In genomic region chr6:91156554-91157236, GRCm38 (mm10) we compare ENCODE assay signal across 8 mouse cellular contexts. TPM values are rescaled to one million over a fixed set of nuclear protein-coding genes. Genes with fewer than 3 reads are reported as not detected.
DNase-seq lines count a peak whose midpoint lies in the region; ATAC-seq and TF ChIP-seq lines count a peak whose summit lies in the region.

TSS of gene Hdac11 (plus strand) at chr6:91156665.

- 1% methylated on average over 41 of the region's 42 CpGs for WGBS in cerebellum, adult 2 months
- under 1% methylated on average over 38 of the region's 42 CpGs for WGBS in forebrain, postnatal 0 days
- under 1% methylated on average over 42 of the region's 42 CpGs for WGBS in lung, embryonic 15.5 days

- H3K79me2 ChIP-seq in MEL (ENCODE audit: control insufficient read depth, insufficient read depth, low read length, poor library complexity), result no peaks in the 10 kb centered on the region

- TF ChIP-seq EP300 in MEL (IDR thresholded peaks at IDR 0.05; ENCODE audit: low read depth in 1 of 2, low read length in 2 of 2), result no peak

- TF ChIP-seq POLR2A in MEL (IDR thresholded peaks at IDR 0.05; ENCODE audit: control insufficient read depth in 1 of 2, insufficient read depth in 1 of 2, low read depth in 1 of 2, low read length in 2 of 2, poor library complexity in 1 of 2), result peak; percentile 10 to 26; a peak in 2 of 4 replicates
- TF ChIP-seq POLR2A in cerebellum, adult 2 months (IDR thresholded peaks at IDR 0.05; ENCODE audit: borderline replicate concordance, insufficient read depth, low read length), result peak; percentile 78

- H3K9me3 ChIP-seq in MEL (replicated peaks; ENCODE audit: insufficient read depth, low read length), result no peaks in the 10 kb centered on the region
- no peaks in the 10 kb centered on the region for H3K9me3 ChIP-seq in forebrain, postnatal 0 days (ENCODE audit: low read length)
- H3K9me3 ChIP-seq in lung, embryonic 15.5 days, result no peaks in the 10 kb centered on the region

- ATAC-seq in forebrain, postnatal 0 days, result peak; percentile 86
- peak; percentile 97 for ATAC-seq in lung, embryonic 15.5 days (ENCODE audit: borderline replicate concordance, extremely low read depth, low FRiP score, low TSS enrichment)

- peaks cover 0 to 2% of the 10 kb centered on the region in 2 experiments; a peak in 2 of 4 replicates for H3K36me3 ChIP-seq in MEL (ENCODE audit: control insufficient read depth in 1 of 2, insufficient read depth in 2 of 2, low read length in 2 of 2)
- no peaks in the 10 kb centered on the region; the same call in 1 of the 2 replicates for H3K36me3 ChIP-seq in forebrain, postnatal 0 days (ENCODE audit: insufficient read depth)
- no peaks in the 10 kb centered on the region for H3K36me3 ChIP-seq in lung, embryonic 15.5 days

- H3K9ac ChIP-seq in MEL (ENCODE audit: control insufficient read depth, low read depth, low read length, poor library complexity, severe bottlenecking), result peak within 1 kb of the TSS; percentile 69
- H3K9ac ChIP-seq in forebrain, postnatal 0 days, result peak within 1 kb of the TSS; percentile 78
- peak within 1 kb of the TSS; percentile 70 for H3K9ac ChIP-seq in lung, embryonic 15.5 days

- no peaks in the 10 kb centered on the region for H3K27me3 ChIP-seq in MEL (ENCODE audit: control insufficient read depth in 1 of 2, insufficient read depth in 2 of 2, low read length in 2 of 2)
- no peaks in the 10 kb centered on the region for H3K27me3 ChIP-seq in cerebellum, adult 2 months (ENCODE audit: control insufficient read depth, insufficient read depth, low read length)
- no peaks in the 10 kb centered on the region for H3K27me3 ChIP-seq in forebrain, postnatal 0 days (ENCODE audit: insufficient read depth, low read length)
- 0 out of 2 replicates have a peak, but pooled peaks cover 4% of the 10 kb centered on the region for H3K27me3 ChIP-seq in lung, embryonic 15.5 days

- TF ChIP-seq RAD21 in MEL (IDR thresholded peaks at IDR 0.05; ENCODE audit: low read depth, low read length), result no peak

- no peak within 1 kb of the TSS for H3K27ac ChIP-seq in MEL (ENCODE audit: control insufficient read depth, low read depth, low read length)
- H3K27ac ChIP-seq in cerebellum, adult 2 months (ENCODE audit: insufficient read depth, low read length), result peak within 1 kb of the TSS; percentile 78
- peak within 1 kb of the TSS; percentile 83 for H3K27ac ChIP-seq in forebrain, postnatal 0 days (ENCODE audit: low read depth, low read length)
- peak within 1 kb of the TSS; percentile 57 for H3K27ac ChIP-seq in lung, embryonic 15.5 days

- H3K4me1 ChIP-seq in MEL (ENCODE audit: control insufficient read depth in 1 of 2, insufficient read depth in 2 of 2, low read length in 2 of 2), result peaks cover 13 to 18% of the 10 kb centered on the region in 2 experiments; a peak in 3 of 4 replicates
- peaks cover 55% of the 10 kb centered on the region for H3K4me1 ChIP-seq in cerebellum, adult 2 months (ENCODE audit: control insufficient read depth, insufficient read depth, low read length)
- H3K4me1 ChIP-seq in forebrain, postnatal 0 days (ENCODE audit: insufficient read depth), result peaks cover 58% of the 10 kb centered on the region
- peaks cover 28% of the 10 kb centered on the region for H3K4me1 ChIP-seq in lung, embryonic 15.5 days

- peak within 1 kb of the TSS; percentile 90 for H3K4me2 ChIP-seq in forebrain, postnatal 0 days (ENCODE audit: low read depth)
- peak within 1 kb of the TSS; percentile 80 for H3K4me2 ChIP-seq in lung, embryonic 15.5 days

- H3K4me3 ChIP-seq in MEL (ENCODE audit: control insufficient read depth in 1 of 2, insufficient read depth in 1 of 2, low read depth in 2 of 2, low read length in 2 of 2), result peak within 1 kb of the TSS; percentile 67 to 91
- peak within 1 kb of the TSS; percentile 74 for H3K4me3 ChIP-seq in cerebellum, adult 2 months (replicated peaks; ENCODE audit: insufficient read depth, low read depth, low read length)
- H3K4me3 ChIP-seq in forebrain, postnatal 0 days (ENCODE audit: low read depth, low read length), result peak within 1 kb of the TSS; percentile 58
- peak within 1 kb of the TSS; percentile 60 for H3K4me3 ChIP-seq in lung, embryonic 15.5 days

- TF ChIP-seq CTCF in MEL (IDR thresholded peaks at IDR 0.05 in 2 of 3, conservative IDR thresholded peaks at IDR 0.05 in 1 of 3; ENCODE audit: control insufficient read depth in 1 of 3, insufficient read depth in 1 of 3, low read depth in 2 of 3, low read length in 3 of 3, poor library complexity in 1 of 3, severe bottlenecking in 1 of 3), result no peak
- TF ChIP-seq CTCF in cerebellum, adult 2 months (IDR thresholded peaks at IDR 0.05; ENCODE audit: borderline replicate concordance, insufficient read depth, low read depth, low read length), result no peak
- 0 out of 2 replicates have a peak, but pooled peaks have one; percentile 9 for TF ChIP-seq CTCF in forebrain, postnatal 0 days (IDR thresholded peaks at IDR 0.05; ENCODE audit: low read depth)

- DNase-seq in MEL (ENCODE audit: low read depth, low spot score), result peak; percentile 94
- DNase-seq in cerebellum, adult 2 months, result peak; percentile 90 to 96
- peak; percentile 88 for DNase-seq in forebrain, postnatal 0 days
- DNase-seq in heart, postnatal 4 days, result peak; percentile 90
- DNase-seq in layer of hippocampus, adult 8-10 months (ENCODE audit: low spot score in 2 of 2), result peak; percentile 94
- DNase-seq in ovary, adult 18-20 months (ENCODE audit: low spot score), result peak; percentile 86
- peak; percentile 51 for DNase-seq in thymus, postnatal 0 days (ENCODE audit: low spot score)

TF ChIP-seq in MEL, 35 proteins besides CTCF, POLR2A, EP300 and RAD21 (continues in another document):
- TF ChIP-seq E2F4 (IDR thresholded peaks at IDR 0.05; ENCODE audit: borderline replicate concordance, low read depth, low read length) (no peak), CHD2 (IDR thresholded peaks at IDR 0.05; ENCODE audit: low read length) (no peak), UBTF (IDR thresholded peaks at IDR 0.05; ENCODE audit: borderline replicate concordance, insufficient read depth, low read depth, low read length) (no peak), MAZ (IDR thresholded peaks at IDR 0.05; ENCODE audit: low read depth, low read length) (peak; percentile 50; the same call in 1 of the 2 replicates), ZC3H11A (IDR thresholded peaks at IDR 0.05; ENCODE audit: low read depth, low read length) (no peak), JUND (IDR thresholded peaks at IDR 0.05; ENCODE audit: low read depth, low read length) (no peak), BHLHE40 (IDR thresholded peaks at IDR 0.05; ENCODE audit: borderline replicate concordance, low read depth, low read length) (no peak), SMC3 (IDR thresholded peaks at IDR 0.05; ENCODE audit: low read depth, low read length) (0 out of 2 replicates have a peak, but pooled peaks have one; percentile 1), ZKSCAN1 (IDR thresholded peaks at IDR 0.05; ENCODE audit: low read depth, low read length) (no peak), MYC (IDR thresholded peaks at IDR 0.05; ENCODE audit: low read depth, low read length) (no peak), SIN3A (IDR thresholded peaks at IDR 0.05; ENCODE audit: low read length) (peak; percentile 71; the same call in 1 of the 2 replicates), ZNF384 (IDR thresholded peaks at IDR 0.05; ENCODE audit: low read depth, low read length) (no peak), CHD1 (IDR thresholded peaks at IDR 0.05; ENCODE audit: low read depth, low read length) (no peak), MAX (IDR thresholded peaks at IDR 0.05; ENCODE audit: low read length) (0 out of 2 replicates have a peak, but pooled peaks have one; percentile 20), POLR2AphosphoS2 (IDR thresholded peaks at IDR 0.05; ENCODE audit: low read length) (no peak), USF2 (IDR thresholded peaks at IDR 0.05; ENCODE audit: borderline replicate concordance in 1 of 2, insufficient read depth in 1 of 2, low read depth in 1 of 2, low read length in 2 of 2) (no peak), TCF12 (IDR thresholded peaks at IDR 0.05; ENCODE audit: low read depth, low read length) (no peak), MXI1 (IDR thresholded peaks at IDR 0.05; ENCODE audit: low read depth, low read length) (peak; percentile 41), GABPA (IDR thresholded peaks at IDR 0.05; ENCODE audit: low read depth, low read length) (no peak), HCFC1 (IDR thresholded peaks at IDR 0.05; ENCODE audit: low read depth, low read length) (no peak), MYB (IDR thresholded peaks at IDR 0.05; ENCODE audit: low read depth, low read length) (no peak), NELFE (IDR thresholded peaks at IDR 0.05; ENCODE audit: low read depth, low read length) (peak; percentile 28; the same call in 1 of the 2 replicates), GATA1 (IDR thresholded peaks at IDR 0.05; ENCODE audit: low read depth, low read length) (no peak), MAFK (IDR thresholded peaks at IDR 0.05; ENCODE audit: borderline replicate concordance, low read depth, low read length) (no peak), ZMIZ1 (IDR thresholded peaks at IDR 0.05; ENCODE audit: low read depth, low read length) (no peak), TAL1 (IDR thresholded peaks at IDR 0.05; ENCODE audit: low read length) (no peak), POLR2AphosphoS5 (IDR thresholded peaks at IDR 0.05; ENCODE audit: borderline replicate concordance, low read depth, low read length) (no peak), TBP (IDR thresholded peaks at IDR 0.05; ENCODE audit: low read depth, low read length) (no peak), ETS1 (IDR thresholded peaks at IDR 0.05; ENCODE audit: low read depth, low read length) (no peak), RCOR1 (IDR thresholded peaks at IDR 0.05; ENCODE audit: low read depth, low read length) (no peak), USF1 (IDR thresholded peaks at IDR 0.05; ENCODE audit: low read depth, low read length) (0 out of 2 replicates have a peak, but pooled peaks have one; percentile 28), ELF1 (IDR thresholded peaks at IDR 0.05; ENCODE audit: low read depth, low read length) (no peak)

RNA-seq across cellular contexts. Expression of gene Hdac11, which starts in this region (rescaled TPM):
- 2.5 and 3.3 TPM in 2 replicates for total RNA-seq in MEL (2012; rRNA removed)
- polyA plus RNA-seq in MEL (2012; ENCODE audit: insufficient read depth in 1 of 2, insufficient read length in 2 of 2, low read depth in 1 of 2, low replicate concordance in 2 of 2, missing spikeins in 1 of 2), result 1 to 10 TPM in 1 of 2 experiments, not detected in 1; 6.0 TPM
- 183 and 188 TPM in 2 replicates for polyA plus RNA-seq in cerebellum, adult 2 months (2012; rRNA removed)
- 70.3 and 81.0 TPM in 2 replicates for total RNA-seq in forebrain, postnatal 0 days (2014; rRNA removed)
- 27.4 and 34.5 TPM in 2 replicates for polyA plus RNA-seq in forebrain, postnatal 0 days (2015; fragmentation: Nextera tagmentation; extraction: Ambion mirVana)
- 10 to 100 TPM; 11.4 to 12.5 TPM for total RNA-seq in heart, postnatal 4 days (2021)
- total RNA-seq in layer of hippocampus, adult 8-10 months (2022), result 100 to 1,000 TPM; 165 to 192 (median 179) TPM
- 7.5 and 8.2 TPM in 2 replicates for polyA plus RNA-seq in lung, embryonic 15.5 days (2015; fragmentation: Nextera tagmentation; extraction: Ambion mirVana)
- 6.2 and 7.0 TPM in 2 replicates for polyA plus RNA-seq in thymus, postnatal 0 days (2015; fragmentation: Nextera tagmentation; extraction: Ambion mirVana)
